Mouse (Mus musculus) lung, adult 2 months (tissue): Measurements from ENCODE around the gene Tln2.

Source experiments
- CTCF ChIP-seq: fragments of 200-500 bp; IDR thresholded peaks from 2 replicates; pipeline ENCODE4 v1.5.1; 2011; ENCODE audit warnings: mild to moderate bottlenecking, low read length, control low read depth; ENCODE audit not compliant: insufficient read depth
- POLR2A ChIP-seq: fragments of 200-500 bp; IDR thresholded peaks from 2 replicates; pipeline ENCODE4 v1.6.1; 2011; ENCODE audit warnings: low read depth, mild to moderate bottlenecking, control low read depth, low read length, borderline replicate concordance; ENCODE audit errors: extremely low read depth

GRCm38 (mm10) chr9:67581581-67582280 lies 22.2 kb upstream of the Tln2 start:
- TF ChIP-seq CTCF (no peak), POLR2A (no peak)
